Mouse (Mus musculus) spleen, postnatal 36 days (tissue): ENCODE measurements at regions not wholly inside any gene's neighbourhood (a gene's known extent, or its start where the extent isn't known, plus 50 kb on each side); places are given as distances from the start of the nearest gene placed in this dataset.

Source experiments
- DNase-seq, 2 experiments: peaks; one replicate each; pipeline ENCODE4 v3.0.0; 2022; ENCODE audit warnings: low spot score in 2 of 2, mixed read lengths in 1 of 2

DNA sequence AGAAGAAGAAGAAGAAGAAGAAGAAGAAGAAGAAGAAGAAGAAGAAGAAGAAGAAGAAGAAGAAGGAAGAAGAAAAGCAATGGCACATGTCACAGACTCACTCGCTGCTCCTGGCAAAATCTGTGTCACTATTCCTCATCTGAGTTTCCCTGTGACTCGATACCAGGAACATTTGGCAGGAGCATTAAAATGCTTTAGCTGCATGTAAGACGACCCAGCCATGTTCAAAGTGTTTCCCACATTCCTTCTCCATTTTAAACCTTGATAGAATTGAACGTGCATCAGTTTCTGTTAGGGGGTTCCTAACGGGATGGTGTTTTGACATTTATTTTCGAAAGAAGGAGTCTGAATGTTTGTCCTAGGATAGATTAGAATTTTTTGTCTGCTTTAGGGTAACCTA, 51.2 kb upstream of the Pja2 start:
- no peak for DNase-seq

- DNase-seq, result no peak
Measured at GRCm38 (mm10) chr17:64383600-64383999, 51.9 kb upstream of the Pja2 start.

GRCm38 (mm10) chr17:64390349-64390748, 58.6 kb upstream of the Pja2 start:
- DNase-seq, result no peak

GRCm38 (mm10) chr17:64397254-64397897, 65.7 kb upstream of the Pja2 start:
- no peak for DNase-seq

GRCm38 (mm10) chr17:64398114-64398692, 66.5 kb upstream of the Pja2 start:
- DNase-seq, result no peak

DNA sequence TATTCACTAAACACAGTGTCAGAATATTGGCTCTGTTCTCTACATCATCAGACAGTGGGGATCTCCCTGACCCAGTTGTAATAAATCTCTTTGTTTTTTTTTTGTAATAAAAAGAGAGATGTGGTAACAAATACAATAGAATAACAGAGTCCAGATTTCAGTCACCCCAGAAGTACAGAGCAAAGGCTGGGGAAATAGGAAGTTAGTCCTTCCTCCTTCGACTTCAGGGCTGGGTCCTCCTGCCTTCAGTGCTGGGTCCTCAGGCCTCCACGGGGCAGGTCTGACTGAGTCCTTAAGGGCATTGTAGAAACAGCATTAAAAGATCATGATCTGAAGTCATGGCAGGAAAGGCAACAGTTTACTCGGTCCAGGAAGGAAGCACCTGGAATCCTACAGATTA, 67.0 kb upstream of the Pja2 start:
- DNase-seq, result no peak

DNA sequence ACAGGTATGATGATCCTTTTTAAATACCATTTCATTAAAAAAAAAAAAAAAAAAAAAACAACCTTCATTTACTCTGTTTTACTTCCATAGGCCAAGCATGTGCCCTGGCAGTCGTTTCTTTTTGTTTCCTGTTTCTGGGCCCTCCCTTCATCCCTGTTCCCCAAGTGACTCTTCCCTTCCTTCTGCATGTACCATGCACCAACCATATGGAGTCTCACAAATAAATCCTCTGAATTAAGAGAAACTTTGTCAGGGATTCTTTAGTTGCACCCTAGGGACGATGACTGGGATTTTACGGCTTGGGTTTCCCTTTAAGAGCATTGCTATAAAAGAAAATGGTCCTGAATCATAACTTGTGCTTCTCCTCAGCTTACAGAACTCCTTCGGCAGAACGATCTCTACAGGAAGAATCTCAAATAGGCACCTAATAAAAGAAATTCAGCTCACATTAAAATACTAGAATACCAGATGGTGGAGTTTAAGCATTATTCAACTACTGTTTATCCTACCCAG, 75.1 kb upstream of the Pja2 start:
- no peak for DNase-seq

DNA sequence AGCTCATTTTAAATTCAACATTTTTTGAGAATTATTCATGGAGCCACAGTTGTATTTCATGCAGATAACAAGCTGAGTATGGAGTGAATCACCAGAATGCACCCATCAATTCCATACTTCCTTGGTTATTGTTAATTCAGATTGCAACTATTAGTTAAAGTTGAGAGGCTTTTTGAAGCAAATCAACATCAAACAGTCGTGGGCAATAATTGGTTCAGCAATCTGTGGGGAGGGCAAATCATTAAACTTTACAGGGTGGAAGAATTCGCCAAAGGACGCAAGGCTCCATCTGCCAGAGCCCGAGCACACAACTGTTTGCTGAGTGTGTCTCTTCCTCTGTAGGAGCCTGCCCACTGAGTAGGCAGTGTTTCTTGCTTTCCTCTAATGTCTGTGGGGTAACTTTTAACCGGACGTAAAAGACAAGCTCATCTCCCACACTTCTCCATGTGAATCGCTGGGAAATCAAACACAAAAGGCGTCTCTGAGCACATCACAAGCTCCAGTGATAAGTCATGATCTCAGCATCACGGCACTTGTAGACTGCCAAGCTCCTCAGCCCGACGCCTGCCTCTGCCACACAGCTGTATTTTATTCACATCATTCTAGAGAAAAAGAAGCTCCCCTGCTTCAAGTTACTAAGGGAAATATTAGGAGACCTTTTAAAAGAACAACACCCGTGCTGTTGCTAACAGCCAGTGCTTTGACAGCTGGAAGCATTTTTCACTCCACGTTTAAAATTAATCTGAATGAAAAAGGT, 75.7 kb upstream of the Pja2 start:
- no peak for DNase-seq

DNA sequence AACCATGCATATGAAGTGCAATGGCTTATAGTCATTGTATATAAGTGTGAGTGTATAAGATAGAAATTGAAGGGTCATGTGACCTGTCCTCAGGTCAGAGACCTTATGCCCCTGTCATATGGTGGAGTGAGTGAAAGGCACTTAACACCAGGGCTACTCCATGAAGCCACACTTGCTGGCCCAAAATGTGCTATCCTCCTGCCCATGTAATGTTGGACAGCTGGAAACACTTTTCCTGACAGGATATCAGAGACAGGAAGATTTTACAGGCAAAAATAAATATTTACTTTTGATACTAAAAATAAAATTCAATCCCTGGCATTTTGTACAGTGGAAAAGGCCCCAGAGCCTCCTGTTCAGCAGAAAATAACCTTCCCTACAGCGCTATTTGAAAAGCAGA, 94.1 kb upstream of the Pja2 start:
- DNase-seq, result no peak

DNA sequence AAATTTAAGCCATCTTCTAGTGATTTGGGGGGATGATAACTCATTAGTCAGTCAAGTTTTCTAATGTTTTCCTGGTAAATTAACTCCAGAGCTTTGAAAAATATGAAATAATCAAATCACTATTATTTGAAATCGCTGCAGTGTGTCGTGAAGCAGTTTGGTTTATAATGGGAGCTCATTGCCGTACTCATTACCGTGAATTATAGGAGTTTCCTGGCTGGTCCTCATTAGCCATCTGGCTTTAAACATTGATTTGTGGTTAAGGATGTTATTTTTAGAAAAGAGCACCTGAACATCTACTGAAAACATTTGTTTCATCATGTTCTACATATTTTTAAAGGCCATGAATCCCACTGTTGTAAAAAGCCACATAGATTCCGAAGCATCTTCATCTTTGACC, 94.8 kb upstream of the Pja2 start:
- no peak for DNase-seq

DNA sequence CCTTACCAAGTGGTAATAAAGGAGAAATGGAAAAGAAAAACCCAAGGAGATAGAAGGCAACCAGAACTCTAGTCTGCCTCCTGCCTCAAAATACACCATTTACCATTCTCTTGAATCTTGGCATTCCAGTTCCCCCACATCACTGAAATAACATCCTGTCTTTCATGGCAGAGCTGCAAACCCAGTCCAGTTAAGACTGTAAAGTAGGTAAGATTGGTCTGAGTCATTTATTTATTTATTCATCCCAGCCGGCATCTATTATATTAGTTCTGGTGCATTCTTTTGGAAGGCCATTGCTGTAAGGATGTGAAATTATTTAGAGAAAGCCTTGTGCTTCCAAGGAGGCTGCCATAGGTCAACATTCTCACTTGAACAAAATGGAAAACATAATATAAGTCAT, 107.9 kb upstream of the Pja2 start:
- no peak for DNase-seq

- DNase-seq, result no peak
Measured at GRCm38 (mm10) chr17:64454736-64455135, 123.0 kb upstream of the Pja2 start.

DNA sequence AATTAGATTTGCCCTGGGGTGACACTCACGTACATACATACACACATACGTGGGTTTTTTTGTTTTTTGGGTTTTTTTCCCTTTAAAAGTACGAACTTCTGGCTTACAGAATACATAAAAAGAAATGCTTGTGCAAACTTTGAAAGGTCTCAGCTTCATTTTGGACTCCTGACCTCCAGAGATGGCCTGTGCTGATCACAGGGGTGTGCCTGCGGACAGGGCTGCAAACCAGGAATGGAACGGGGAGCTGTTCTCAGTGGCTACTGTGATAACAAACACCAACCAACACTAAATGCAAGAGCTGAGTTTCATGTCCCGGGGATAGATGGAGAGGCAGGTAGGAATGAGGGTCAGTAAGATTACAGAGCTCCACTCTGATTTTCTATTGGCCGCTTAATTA, 134.3 kb upstream of the Man2a1 start:
- DNase-seq, result no peak

GRCm38 (mm10) chr17:64466746-64467145, 133.8 kb upstream of the Man2a1 start:
- no peak for DNase-seq

GRCm38 (mm10) chr17:64467297-64467696, 133.2 kb upstream of the Man2a1 start:
- DNase-seq, result no peak

DNA sequence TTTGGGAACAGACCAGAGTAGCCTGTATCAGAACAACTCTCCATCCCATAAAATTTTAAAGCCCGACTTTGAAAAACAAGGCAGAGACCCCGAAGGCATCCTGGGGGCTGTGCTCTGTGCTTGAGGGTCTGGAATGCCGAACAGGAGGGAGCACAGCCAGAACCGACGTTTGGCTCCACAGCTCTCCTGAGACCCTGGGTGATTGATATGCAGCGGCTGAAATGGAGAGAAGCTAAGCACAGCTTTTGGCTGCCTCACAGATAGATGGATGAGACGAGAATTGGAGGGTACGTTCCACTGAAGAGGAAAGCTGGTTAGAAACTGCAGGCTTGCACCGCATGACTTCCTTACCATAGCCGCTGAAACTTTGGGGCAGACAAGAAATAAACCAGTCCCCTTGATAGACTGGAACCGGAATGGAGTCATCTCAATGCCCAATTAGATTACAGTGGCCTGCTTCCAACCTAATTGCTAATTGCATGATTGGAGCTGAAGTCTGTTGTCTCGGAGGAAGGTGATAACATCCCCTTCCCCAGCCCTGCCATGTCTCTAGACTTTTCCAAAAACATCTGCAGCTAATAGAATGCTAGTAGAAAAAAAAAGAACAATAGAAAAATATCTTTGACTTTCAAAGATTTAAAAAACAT, 130.7 kb upstream of the Man2a1 start:
- no peak for DNase-seq

DNA sequence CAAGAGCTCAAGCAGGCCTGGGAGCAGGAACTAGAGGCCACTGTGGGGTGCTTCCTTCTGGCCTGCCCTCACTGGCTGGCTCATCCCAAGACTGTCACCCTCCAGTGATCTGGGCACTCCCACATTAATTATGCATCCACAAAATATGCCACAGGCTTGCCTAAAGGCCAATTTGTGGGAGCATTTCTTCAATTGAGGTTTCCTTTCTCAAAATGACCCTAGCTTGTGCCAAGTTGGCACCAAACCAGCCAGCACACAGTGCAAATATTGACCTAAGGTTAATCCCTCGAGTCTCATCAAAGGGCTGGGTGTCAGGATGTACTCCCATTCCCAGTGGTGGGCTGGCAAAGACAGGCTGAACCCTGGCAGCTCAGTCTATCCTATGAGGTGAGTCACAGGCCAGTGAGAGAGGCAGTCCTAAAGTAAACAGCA, 119.9 kb upstream of the Man2a1 start:
- DNase-seq, result no peak

GRCm38 (mm10) chr17:64484835-64485234, 115.7 kb upstream of the Man2a1 start:
- no peak for DNase-seq

DNA sequence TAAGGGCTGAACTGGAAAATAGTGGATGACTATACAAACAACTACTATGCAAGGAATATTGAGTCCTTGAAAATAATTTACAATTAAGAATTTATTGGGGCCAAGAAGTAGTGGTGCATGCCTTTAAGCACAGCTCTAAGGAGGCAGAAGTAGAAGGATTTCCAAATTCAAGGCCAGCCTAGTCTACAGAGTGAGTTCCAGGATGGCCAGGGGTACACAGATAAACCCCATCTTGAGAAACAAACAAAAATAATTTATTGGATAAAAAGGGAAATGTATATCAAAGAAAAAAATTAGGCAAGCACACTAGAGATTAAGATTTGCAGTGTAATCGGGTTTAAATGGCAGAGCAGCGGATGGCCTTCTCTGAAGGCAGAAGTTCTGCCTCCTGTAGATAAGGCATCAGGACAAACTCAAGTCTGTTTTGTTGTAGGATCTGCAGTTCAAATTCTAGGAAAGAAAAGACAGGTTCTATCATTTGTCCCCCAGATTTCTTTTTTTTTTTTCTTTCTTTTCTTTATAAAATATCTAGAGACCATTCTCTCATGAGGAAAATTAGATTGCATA, 110.7 kb upstream of the Man2a1 start:
- no peak for DNase-seq

DNA sequence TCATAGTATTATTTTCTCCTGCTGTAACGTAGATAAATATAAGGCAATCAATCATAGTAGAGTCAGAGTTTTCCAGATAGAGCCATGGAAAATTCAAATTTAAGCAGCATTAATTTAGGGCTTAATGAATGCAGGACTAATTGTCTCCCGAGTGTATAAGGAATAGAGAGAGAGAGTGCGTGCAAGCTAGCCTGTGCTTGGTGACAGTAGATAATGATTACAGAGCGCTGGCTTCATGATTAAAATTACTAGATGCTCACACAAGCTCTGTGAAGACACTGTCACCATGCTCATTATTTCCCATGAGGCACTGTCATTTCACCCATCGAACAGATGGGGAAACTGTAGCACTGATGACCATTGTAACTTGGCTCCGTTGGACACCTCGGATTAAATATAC, 109.9 kb upstream of the Man2a1 start:
- DNase-seq, result no peak

- DNase-seq, result no peak
Measured at GRCm38 (mm10) chr17:64491922-64492353, 108.6 kb upstream of the Man2a1 start.
